Comparison of ENCODE assay signal across 8 mouse cellular contexts in the genomic region with DNA sequence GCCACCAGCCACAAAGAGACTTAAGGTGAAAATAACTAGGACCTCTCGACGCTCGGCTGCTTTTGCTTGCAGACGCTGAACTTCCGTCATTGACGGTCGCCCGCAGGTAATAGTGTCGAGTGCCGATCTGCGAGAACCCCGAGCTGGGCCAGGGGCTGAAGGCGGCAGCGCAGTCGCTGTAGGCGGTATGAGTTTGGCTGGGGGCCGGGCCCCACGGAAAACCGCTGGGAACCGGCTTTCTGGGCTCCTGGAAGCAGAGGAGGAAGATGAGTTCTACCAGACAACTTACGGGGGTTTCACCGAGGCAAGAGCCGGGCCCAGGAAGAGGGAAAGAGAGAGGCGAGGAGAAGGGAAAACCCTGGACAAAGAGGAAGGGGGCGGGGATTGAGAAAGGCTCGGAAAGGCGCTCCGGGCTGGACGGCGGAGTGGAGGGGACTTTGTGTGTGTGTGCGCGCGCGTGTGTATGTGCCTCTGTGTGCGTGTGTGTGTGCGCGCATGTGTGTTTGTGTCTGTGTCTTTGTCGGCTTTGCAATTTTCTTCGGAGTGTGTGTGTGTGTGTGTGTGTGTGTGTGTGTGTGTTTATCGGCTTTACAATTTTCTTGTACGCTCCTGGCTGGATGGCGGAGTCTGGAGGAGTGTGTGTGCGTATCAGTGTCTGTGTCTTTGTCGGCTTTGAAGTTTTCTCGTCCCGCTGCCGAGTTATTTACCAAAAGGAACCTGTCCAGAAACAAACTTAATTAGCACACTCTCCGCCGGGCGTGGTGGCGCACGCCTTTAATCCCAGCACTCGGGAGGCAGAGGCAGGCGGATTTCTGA. TPM values are rescaled to one million over a fixed set of nuclear protein-coding genes. Genes with fewer than 3 reads are reported as not detected.
DNase-seq lines count a peak whose midpoint lies in the region; ATAC-seq and TF ChIP-seq lines count a peak whose summit lies in the region.

A gene (plus strand): TSS at position 112 of the 816 bp plus-strand sequence.

- H3K4me3 ChIP-seq in E14TG2a.4 (replicated peaks; ENCODE audit: low read length) = peak within 1 kb of the TSS; percentile 91
- H3K4me3 ChIP-seq in forebrain, embryonic 12.5 days (replicated peaks) = peak within 1 kb of the TSS; percentile 74
- peak within 1 kb of the TSS; percentile 87 for H3K4me3 ChIP-seq in heart, postnatal 0 days (ENCODE audit: low read depth, low read length)
- peak within 1 kb of the TSS; percentile 86 for H3K4me3 ChIP-seq in liver, embryonic 16.5 days (ENCODE audit: low read depth, low read length)
- H3K4me3 ChIP-seq in neural tube, embryonic 13.5 days = peak within 1 kb of the TSS; percentile 81
- peak within 1 kb of the TSS; percentile 95 for H3K4me3 ChIP-seq in testis, adult 2 months (ENCODE audit: control insufficient read depth, low read depth, low read length)

- H3K27ac ChIP-seq in forebrain, embryonic 12.5 days = peak within 1 kb of the TSS; percentile 99
- peak within 1 kb of the TSS; percentile 95 for H3K27ac ChIP-seq in heart, postnatal 0 days (ENCODE audit: low read depth)
- peak within 1 kb of the TSS; percentile 95 for H3K27ac ChIP-seq in liver, embryonic 16.5 days (ENCODE audit: low read length)
- peak within 1 kb of the TSS; percentile 98 for H3K27ac ChIP-seq in neural tube, embryonic 13.5 days (replicated peaks)
- H3K27ac ChIP-seq in testis, adult 2 months (ENCODE audit: control insufficient read depth, insufficient read depth, low read depth, low read length) = peak within 1 kb of the TSS; percentile 89

- no peaks in the 10 kb centered on the region for H3K9me3 ChIP-seq in E14TG2a.4 (ENCODE audit: low read length)
- no peaks in the 10 kb centered on the region for H3K9me3 ChIP-seq in forebrain, embryonic 12.5 days
- no peaks in the 10 kb centered on the region for H3K9me3 ChIP-seq in heart, postnatal 0 days (replicated peaks; ENCODE audit: control insufficient read depth, low read length)
- H3K9me3 ChIP-seq in liver, embryonic 16.5 days (replicated peaks; ENCODE audit: control insufficient read depth, low read length) = no peaks in the 10 kb centered on the region
- H3K9me3 ChIP-seq in neural tube, embryonic 13.5 days = no peaks in the 10 kb centered on the region

- TF ChIP-seq CTCF in E14TG2a.4 (conservative IDR thresholded peaks at IDR 0.05; ENCODE audit: low read length) = no peak
- no peak for TF ChIP-seq CTCF in heart, postnatal 0 days (IDR thresholded peaks at IDR 0.05; ENCODE audit: low read depth)
- no peak for TF ChIP-seq CTCF in testis, adult 2 months (IDR thresholded peaks at IDR 0.05; ENCODE audit: control insufficient read depth, insufficient read depth, insufficient replicate concordance, low read depth, low read length)

- peak; percentile 80 for ATAC-seq in forebrain, embryonic 12.5 days (ENCODE audit: low FRiP score)
- ATAC-seq in heart, postnatal 0 days (ENCODE audit: insufficient read depth, low read depth) = peak; percentile 71
- ATAC-seq in liver, embryonic 16.5 days (ENCODE audit: low read depth) = peak; percentile 54
- ATAC-seq in neural tube, embryonic 13.5 days (ENCODE audit: low read depth) = peak; percentile 57

- peak within 1 kb of the TSS; percentile 46 for H3K4me2 ChIP-seq in forebrain, embryonic 12.5 days
- H3K4me2 ChIP-seq in heart, postnatal 0 days (ENCODE audit: low read depth, low read length) = peak within 1 kb of the TSS; percentile 63
- H3K4me2 ChIP-seq in liver, embryonic 16.5 days (ENCODE audit: low read depth, low read length) = peak within 1 kb of the TSS; percentile 69
- H3K4me2 ChIP-seq in neural tube, embryonic 13.5 days = peak within 1 kb of the TSS; percentile 54

- peaks cover 24% of the 10 kb centered on the region for H3K36me3 ChIP-seq in E14TG2a.4 (ENCODE audit: insufficient read depth, low read length)
- peaks cover 17% of the 10 kb centered on the region for H3K36me3 ChIP-seq in forebrain, embryonic 12.5 days (replicated peaks)
- H3K36me3 ChIP-seq in heart, postnatal 0 days (replicated peaks; ENCODE audit: control insufficient read depth, insufficient read depth, low read length) = peaks cover 5% of the 10 kb centered on the region; the same call in 1 of the 2 replicates
- no peaks in the 10 kb centered on the region for H3K36me3 ChIP-seq in liver, embryonic 16.5 days (ENCODE audit: control insufficient read depth, insufficient read depth)
- H3K36me3 ChIP-seq in neural tube, embryonic 13.5 days = peaks cover 17% of the 10 kb centered on the region
- no peaks in the 10 kb centered on the region for H3K36me3 ChIP-seq in testis, adult 2 months (ENCODE audit: control insufficient read depth, insufficient read depth, low read length)

- TF ChIP-seq POLR2A in testis, adult 2 months (IDR thresholded peaks at IDR 0.05; ENCODE audit: control insufficient read depth, low read depth, low read length) = peak; percentile 72

- H3K27me3 ChIP-seq in E14TG2a.4 (ENCODE audit: insufficient read depth, low read length) = no peaks in the 10 kb centered on the region
- no peaks in the 10 kb centered on the region for H3K27me3 ChIP-seq in forebrain, embryonic 12.5 days
- H3K27me3 ChIP-seq in heart, postnatal 0 days (ENCODE audit: control insufficient read depth, insufficient read depth, low read length) = no peaks in the 10 kb centered on the region
- no peaks in the 10 kb centered on the region for H3K27me3 ChIP-seq in liver, embryonic 16.5 days (ENCODE audit: control insufficient read depth, insufficient read depth, low read depth, low read length)
- H3K27me3 ChIP-seq in neural tube, embryonic 13.5 days = no peaks in the 10 kb centered on the region
- no peaks in the 10 kb centered on the region for H3K27me3 ChIP-seq in testis, adult 2 months (ENCODE audit: control insufficient read depth, insufficient read depth, low read length)

- TF ChIP-seq EP300 in heart, postnatal 0 days (IDR thresholded peaks at IDR 0.05; ENCODE audit: low read depth) = 0 out of 2 replicates have a peak, but pooled peaks have one; percentile 50

- peak within 1 kb of the TSS; percentile 82 for H3K9ac ChIP-seq in forebrain, embryonic 12.5 days
- peak within 1 kb of the TSS; percentile 85 for H3K9ac ChIP-seq in heart, postnatal 0 days (replicated peaks; ENCODE audit: low read depth, low read length)
- peak within 1 kb of the TSS; percentile 91 for H3K9ac ChIP-seq in liver, embryonic 16.5 days (ENCODE audit: low read depth, low read length)
- H3K9ac ChIP-seq in neural tube, embryonic 13.5 days = peak within 1 kb of the TSS; percentile 90

- DNase-seq in c-Kit-positive CD71-positive TER-119-positive erythroid progenitor cells, embryonic 14.5 days (ENCODE audit: low spot score) = peak; percentile 77
- peak; percentile 94 for DNase-seq in heart, postnatal 0 days (ENCODE audit: low spot score)
- DNase-seq in kidney, postnatal 4 days = peak; percentile 90 to 95

- WGBS in forebrain, embryonic 12.5 days = 1% methylated on average over 53 of the region's 54 CpGs
- WGBS in heart, postnatal 0 days = under 1% methylated on average over 53 of the region's 54 CpGs
- under 1% methylated on average over 54 of the region's 54 CpGs for WGBS in liver, embryonic 16.5 days (ENCODE audit: insufficient replicate concordance)
- WGBS in neural tube, embryonic 13.5 days = under 1% methylated on average over 54 of the region's 54 CpGs

- H3K4me1 ChIP-seq in E14TG2a.4 (replicated peaks; ENCODE audit: low read depth, low read length) = peaks cover 48% of the 10 kb centered on the region
- peaks cover 11% of the 10 kb centered on the region for H3K4me1 ChIP-seq in forebrain, embryonic 12.5 days
- H3K4me1 ChIP-seq in heart, postnatal 0 days (ENCODE audit: control insufficient read depth, insufficient read depth) = peaks cover 6% of the 10 kb centered on the region
- H3K4me1 ChIP-seq in liver, embryonic 16.5 days (ENCODE audit: control insufficient read depth, low read depth, low read length) = peaks cover 22% of the 10 kb centered on the region
- peaks cover 19% of the 10 kb centered on the region for H3K4me1 ChIP-seq in neural tube, embryonic 13.5 days (replicated peaks)
- H3K4me1 ChIP-seq in testis, adult 2 months (ENCODE audit: control insufficient read depth, insufficient read depth, low read length) = no peaks in the 10 kb centered on the region

RNA-seq across cellular contexts. Expression of the gene that starts here (rescaled TPM):
- polyA plus RNA-seq in forebrain, embryonic 12.5 days (2016; fragmentation: Nextera tagmentation; extraction: Ambion mirVana) = 242 and 252 TPM in 2 replicates
- 54.9 and 69.3 TPM in 2 replicates for total RNA-seq in heart, postnatal 0 days (2014; rRNA removed; ENCODE audit: low replicate concordance)
- 60.8 and 66.9 TPM in 2 replicates for polyA plus RNA-seq in heart, postnatal 0 days (2015; fragmentation: Nextera tagmentation; extraction: Ambion mirVana)
- polyA plus RNA-seq in liver, embryonic 16.5 days (2015; fragmentation: Nextera tagmentation; extraction: Ambion mirVana) = 29.6 and 33.4 TPM in 2 replicates
- polyA plus RNA-seq in neural tube, embryonic 13.5 days (2015; fragmentation: Nextera tagmentation; extraction: Ambion mirVana) = 201 and 203 TPM in 2 replicates
- 31.8 and 32.6 TPM in 2 replicates for polyA plus RNA-seq in testis, adult 2 months (2012; rRNA removed)

Comparison
In these comparisons a context has a peak if more than half of its experiments do, and no peak if none do; other contexts are left out.
1. Peak in every context shown above with its lines: DNase-seq, ATAC-seq, H3K4me3 ChIP-seq and H3K27ac ChIP-seq.